Mouse (Mus musculus) midbrain, postnatal 0 days (tissue): ENCODE measurements around the gene Opa3. TPM values are rescaled to one million over a fixed set of nuclear protein-coding genes. Genes with fewer than 3 reads are reported as not detected.

Experiments
- ATAC-seq: fragments of 200-750 bp; cut with Nextera tagmentation; 2 replicates; pipeline ENCODE4 v1.8.0; 2017; ENCODE audit warnings: moderate number of reproducible peaks, mild to moderate bottlenecking, moderate TSS enrichment, moderate library complexity; ENCODE audit not compliant: low FRiP score
- DNase-seq: peaks from one replicate; pipeline ENCODE4 v3.0.0-alpha.2; 2015; ENCODE audit warnings: low spot score
- H3K27ac ChIP-seq: fragments of 300-500 bp; sonication (generic); 2 replicates; pipeline ENCODE4 v1.5.1; 2014; ENCODE audit warnings: low read depth, mild to moderate bottlenecking, low read length, mixed read lengths
- H3K27me3 ChIP-seq: fragments of 300-500 bp; sonication (generic); 2 replicates; pipeline ENCODE4 v1.6.1; 2014; ENCODE audit warnings: low read length, control low read depth, mixed read lengths; ENCODE audit not compliant: insufficient read depth
- H3K36me3 ChIP-seq: fragments of 300-500 bp; sonication (generic); 2 replicates; pipeline ENCODE4 v1.6.1; 2014; ENCODE audit warnings: low read length, control low read depth, mixed read lengths; ENCODE audit not compliant: insufficient read depth
- H3K4me1 ChIP-seq: fragments of 300-500 bp; sonication (generic); 2 replicates; pipeline ENCODE4 v1.6.1; 2014; ENCODE audit warnings: mild to moderate bottlenecking, control low read depth, antibody characterized with exemption, low read length, mixed read lengths; ENCODE audit not compliant: insufficient read depth
- H3K4me2 ChIP-seq: fragments of 300-500 bp; sonication (generic); 2 replicates; pipeline ENCODE4 v1.6.1; 2014; ENCODE audit warnings: low read depth, mild to moderate bottlenecking, low read length, mixed read lengths; ENCODE audit not compliant: poor library complexity, severe bottlenecking
- H3K4me3 ChIP-seq: fragments of 300-500 bp; sonication (generic); 2 replicates; pipeline ENCODE4 v1.5.1; 2014; ENCODE audit warnings: low read depth, mild to moderate bottlenecking, low read length, moderate library complexity
- H3K9ac ChIP-seq: fragments of 300-500 bp; sonication (generic); replicated peaks from 2 replicates; pipeline ENCODE4 v1.6.1; 2014; ENCODE audit warnings: mild to moderate bottlenecking, low read length, moderate library complexity, mixed read lengths; ENCODE audit not compliant: poor library complexity, severe bottlenecking
- H3K9me3 ChIP-seq: fragments of 300-500 bp; sonication (generic); 2 replicates; pipeline ENCODE4 v1.6.1; 2016; ENCODE audit warnings: low read length, control low read depth
- CTCF ChIP-seq: IDR thresholded peaks from 2 replicates; pipeline ENCODE4 v1.5.1; 2016; ENCODE audit warnings: antibody characterized with exemption, mild to moderate bottlenecking
- WGBS: fragments of 180-500 bp; shearing (Covaris S2); extraction: QIAGEN DNeasy Blood & Tissue Kit; methylation state at CpG from one replicate; pipeline ENCODE4 v1.1.7; 2014; 5-methylcytosine and 5-hydroxymethylcytosine counted together
- polyA plus RNA-seq: library from polyadenylated mRNA; unstranded; fragments of >200 nt; fragmentation: Nextera tagmentation; extraction: Ambion mirVana; gene quantifications from 2 replicates; pipeline ENCODE4 v1.2.1, GENCODE M21; 2015
- total RNA-seq: library from RNA; depleted of rRNA; stranded (reverse); fragments of >200 nt; gene quantifications from 2 replicates; pipeline ENCODE4 v1.2.3, GENCODE M21; 2014

Opa3 gene
- total and polyA plus RNA-seq, 2 experiments from 2014 or later: 33.9 to 34.8 TPM

- no peak for DNase-seq
- ATAC-seq: no peak
- Histone ChIP-seq H3K4me3 (no peak overlapping the region), H3K9me3 (no peaks in the 10 kb centered on the region), H3K27ac (no peak overlapping the region), H3K4me2 (no peak overlapping the region), H3K9ac (no peak overlapping the region), H3K36me3 (peaks cover 36% of the 10 kb centered on the region), H3K4me1 (no peaks in the 10 kb centered on the region), H3K27me3 (no peaks in the 10 kb centered on the region)
- WGBS: 63% methylated on average over 15 of the region's 15 CpGs
- no peak for TF ChIP-seq CTCF
Observed at GRCm38 (mm10) chr7:19202065-19202850, 25.9 kb upstream of the Opa3 start.

GRCm38 (mm10) chr7:19208201-19208910 lies 19.8 kb upstream of the Opa3 start:
- Histone ChIP-seq H3K27ac (no peak overlapping the region), H3K9me3 (no peaks in the 10 kb centered on the region), H3K36me3 (peaks cover 12% of the 10 kb centered on the region; the same call in 1 of the 2 replicates), H3K4me2 (no peak overlapping the region), H3K4me3 (no peak overlapping the region), H3K9ac (no peak overlapping the region), H3K4me1 (no peaks in the 10 kb centered on the region), H3K27me3 (no peaks in the 10 kb centered on the region)
- DNase-seq (no peak), ATAC-seq (no peak)
- WGBS: 85% methylated on average over 13 of the region's 13 CpGs
- TF ChIP-seq CTCF: no peak

GRCm38 (mm10) chr7:19208944-19209472 lies 19.1 kb upstream of the Opa3 start:
- Histone ChIP-seq H3K4me1 (no peaks in the 10 kb centered on the region), H3K27ac (no peak overlapping the region), H3K36me3 (peaks cover 8% of the 10 kb centered on the region; the same call in 1 of the 2 replicates), H3K9me3 (no peaks in the 10 kb centered on the region), H3K27me3 (no peaks in the 10 kb centered on the region), H3K4me3 (no peak overlapping the region), H3K9ac (no peak overlapping the region), H3K4me2 (no peak overlapping the region)
- ATAC-seq: no peak
- peak; percentile 88 for TF ChIP-seq CTCF
- WGBS: 52% methylated on average over 7 of the region's 7 CpGs
- DNase-seq: peak; percentile 72

- Histone ChIP-seq H3K27ac (no peak overlapping the region), H3K36me3 (0 out of 2 replicates have a peak, but pooled peaks cover 4% of the 10 kb centered on the region), H3K9ac (no peak overlapping the region), H3K4me2 (no peak overlapping the region), H3K4me1 (no peaks in the 10 kb centered on the region), H3K4me3 (no peak overlapping the region), H3K9me3 (no peaks in the 10 kb centered on the region), H3K27me3 (no peaks in the 10 kb centered on the region)
- TF ChIP-seq CTCF: no peak
- DNase-seq (no peak), ATAC-seq (no peak)
- WGBS: 79% methylated on average over 4 of the region's 4 CpGs
Observed at GRCm38 (mm10) chr7:19209494-19209893, 18.6 kb upstream of the Opa3 start.

GRCm38 (mm10) chr7:19210010-19210409 lies 18.1 kb upstream of the Opa3 start:
- no peak for DNase-seq
- ATAC-seq: no peak
- Histone ChIP-seq H3K36me3 (0 out of 2 replicates have a peak, but pooled peaks cover 4% of the 10 kb centered on the region), H3K27ac (no peak overlapping the region), H3K9me3 (no peaks in the 10 kb centered on the region), H3K4me1 (no peaks in the 10 kb centered on the region), H3K9ac (no peak overlapping the region), H3K27me3 (no peaks in the 10 kb centered on the region), H3K4me3 (no peak overlapping the region), H3K4me2 (no peak overlapping the region)
- peak; percentile 54 for TF ChIP-seq CTCF
- 91% methylated on average over 5 of the region's 5 CpGs for WGBS
